Mouse (Mus musculus) liver, embryonic 11.5 days (tissue): ENCODE measurements around the gene Trafd1. TPM values are rescaled to one million over a fixed set of nuclear protein-coding genes. Genes with fewer than 3 reads are reported as not detected.

Source experiments
- ATAC-seq: fragments of 200-750 bp; cut with Nextera tagmentation; replicated peaks from 2 replicates; pipeline ENCODE4 v1.8.0; 2017; ENCODE audit warnings: moderate number of reproducible peaks, mild to moderate bottlenecking, moderate TSS enrichment, moderate library complexity; ENCODE audit not compliant: low FRiP score
- DNase-seq: peaks from one replicate; pipeline ENCODE4 v3.0.0-alpha.2; 2017; ENCODE audit warnings: low spot score
- H3K27ac ChIP-seq: fragments of 300-500 bp; sonication (generic); 2 replicates; pipeline ENCODE4 v1.5.1; 2014; ENCODE audit warnings: mild to moderate bottlenecking, low read depth, low read length, control low read depth
- H3K27me3 ChIP-seq: fragments of 300-500 bp; sonication (generic); replicated peaks from 2 replicates; pipeline ENCODE4 v1.6.1; 2014; ENCODE audit warnings: low read length, mixed read lengths; ENCODE audit not compliant: control insufficient read depth, insufficient read depth
- H3K36me3 ChIP-seq: fragments of 300-500 bp; sonication (generic); 2 replicates; pipeline ENCODE4 v1.6.1; 2014; ENCODE audit warnings: mild to moderate bottlenecking, low read length, moderate library complexity, mixed read lengths; ENCODE audit not compliant: control insufficient read depth, insufficient read depth
- H3K4me1 ChIP-seq: fragments of 300-500 bp; sonication (generic); replicated peaks from 2 replicates; pipeline ENCODE4 v1.6.1; 2014; ENCODE audit warnings: low read length, mixed read lengths; ENCODE audit not compliant: control insufficient read depth, insufficient read depth
- H3K4me2 ChIP-seq: fragments of 300-500 bp; sonication (generic); 2 replicates; pipeline ENCODE4 v1.6.1; 2014; ENCODE audit warnings: mild to moderate bottlenecking, control low read depth, moderate library complexity
- H3K4me3 ChIP-seq: fragments of 300-500 bp; sonication (generic); 2 replicates; pipeline ENCODE4 v1.5.1; 2014; ENCODE audit warnings: low read depth, low read length, control low read depth
- H3K9ac ChIP-seq: fragments of 300-500 bp; sonication (generic); 2 replicates; pipeline ENCODE4 v1.6.1; 2014; ENCODE audit warnings: low read depth, low read length, control low read depth
- H3K9me3 ChIP-seq: fragments of 300-500 bp; sonication (generic); 2 replicates; pipeline ENCODE4 v1.6.1; 2016; ENCODE audit warnings: low read length, inconsistent platforms, mixed read lengths; ENCODE audit not compliant: control insufficient read depth
- WGBS: fragments of 180-500 bp; shearing (Covaris S2); extraction: QIAGEN DNeasy Blood & Tissue Kit; methylation state at CpG from one replicate; pipeline ENCODE4 v1.1.7; 2014; 5-methylcytosine and 5-hydroxymethylcytosine counted together
- polyA plus RNA-seq: library from polyadenylated mRNA; unstranded; fragments of >200 nt; fragmentation: Nextera tagmentation; extraction: Ambion mirVana; gene quantifications from 2 replicates; pipeline ENCODE4 v1.2.1, GENCODE M21; 2014

The Trafd1 gene
- polyA plus RNA-seq, 1 experiment from 2014 or later, result 36.7 TPM

GRCm38 (mm10) chr5:121389691-121390090 is 4.3 kb upstream of the Trafd1 start:
- no peak for ATAC-seq
- Histone ChIP-seq H3K9ac (no peak overlapping the region), H3K9me3 (no peaks in the 10 kb centered on the region; the same call in 1 of the 2 replicates)

GRCm38 (mm10) chr5:121389106-121389505 is 3.7 kb upstream of the Trafd1 start:
- peaks cover 8% of the 10 kb centered on the region for H3K4me1 ChIP-seq
- no peak overlapping the region for H3K4me3 ChIP-seq
- H3K9me3 ChIP-seq, result no peaks in the 10 kb centered on the region
- ATAC-seq (no peak), DNase-seq (no peak)
- H3K27ac ChIP-seq, result no peak overlapping the region
- no peak overlapping the region for H3K9ac ChIP-seq
- H3K4me2 ChIP-seq, result no peak overlapping the region
- H3K36me3 ChIP-seq, result no peaks in the 10 kb centered on the region
- H3K27me3 ChIP-seq, result no peaks in the 10 kb centered on the region
- WGBS, result 74% methylated on average over 7 of the region's 7 CpGs

More at GRCm38 (mm10) chr5:121389691-121390090, 4.3 kb upstream of the Trafd1 start:
- no peak overlapping the region for H3K4me2 ChIP-seq
- no peaks in the 10 kb centered on the region for H3K36me3 ChIP-seq
- H3K4me1 ChIP-seq, result peaks cover 3% of the 10 kb centered on the region
- no peak overlapping the region for H3K4me3 ChIP-seq
- no peak for DNase-seq
- H3K27ac ChIP-seq, result no peak overlapping the region
- H3K27me3 ChIP-seq, result no peaks in the 10 kb centered on the region

- no peak overlapping the region for H3K4me3 ChIP-seq
- ATAC-seq (no peak), DNase-seq (no peak)
- no peak overlapping the region for H3K27ac ChIP-seq
- no peak overlapping the region for H3K9ac ChIP-seq
- H3K4me1 ChIP-seq, result peaks cover 8% of the 10 kb centered on the region
- WGBS, result 76% methylated on average over 4 of the region's 4 CpGs
- H3K36me3 ChIP-seq, result no peaks in the 10 kb centered on the region
- H3K9me3 ChIP-seq, result no peaks in the 10 kb centered on the region
- no peaks in the 10 kb centered on the region for H3K27me3 ChIP-seq
- no peak overlapping the region for H3K4me2 ChIP-seq
Measured at GRCm38 (mm10) chr5:121387126-121387525, 1.7 kb upstream of the Trafd1 start.

- Histone ChIP-seq H3K9ac (peak overlapping the region; percentile 40; the same call in 1 of the 2 replicates), H3K27me3 (no peaks in the 10 kb centered on the region), H3K4me2 (peak overlapping the region; percentile 91), H3K27ac (no peak overlapping the region), H3K4me3 (peak overlapping the region; percentile 68), H3K9me3 (no peaks in the 10 kb centered on the region), H3K4me1 (peaks cover 8% of the 10 kb centered on the region), H3K36me3 (peaks cover under 1% of the 10 kb centered on the region; the same call in 1 of the 2 replicates)
- WGBS, result 35% methylated on average over 22 of the region's 22 CpGs
- DNase-seq (no peak), ATAC-seq (no peak)
Measured at GRCm38 (mm10) chr5:121386120-121386909, 883 bp upstream of the Trafd1 start.

GRCm38 (mm10) chr5:121384757-121385460 is 523 bp downstream of the Trafd1 start:
- 3% methylated on average over 33 of the region's 47 CpGs for WGBS
- no peaks in the 10 kb centered on the region; the same call in 1 of the 2 replicates for H3K9me3 ChIP-seq
- peak overlapping the region; percentile 72 for H3K9ac ChIP-seq
- ATAC-seq, result peak; percentile 41
- DNase-seq, result peak; percentile 75
- H3K4me1 ChIP-seq, result peaks cover 8% of the 10 kb centered on the region
- H3K4me3 ChIP-seq, result peak overlapping the region; percentile 68
- H3K27ac ChIP-seq, result peak overlapping the region; percentile 79
- H3K36me3 ChIP-seq, result peaks cover 6% of the 10 kb centered on the region; the same call in 1 of the 2 replicates
- peak overlapping the region; percentile 91 for H3K4me2 ChIP-seq
- H3K27me3 ChIP-seq, result no peaks in the 10 kb centered on the region

- DNase-seq (no peak), ATAC-seq (no peak)
- peaks cover 8% of the 10 kb centered on the region; the same call in 1 of the 2 replicates for H3K36me3 ChIP-seq
- H3K9me3 ChIP-seq, result no peaks in the 10 kb centered on the region; the same call in 1 of the 2 replicates
- peak overlapping the region; percentile 72; the same call in 1 of the 2 replicates for H3K9ac ChIP-seq
- 57% methylated on average over 10 of the region's 10 CpGs for WGBS
- H3K4me3 ChIP-seq, result peak overlapping the region; percentile 68
- peaks cover 8% of the 10 kb centered on the region for H3K4me1 ChIP-seq
- H3K4me2 ChIP-seq, result peak overlapping the region; percentile 91
- H3K27ac ChIP-seq, result peak overlapping the region; percentile 79
- no peaks in the 10 kb centered on the region for H3K27me3 ChIP-seq
Measured at GRCm38 (mm10) chr5:121383857-121384756, 1.3 kb downstream of the Trafd1 start.

- Histone ChIP-seq H3K4me1 (peaks cover 4% of the 10 kb centered on the region), H3K27me3 (no peaks in the 10 kb centered on the region), H3K27ac (no peak overlapping the region), H3K9me3 (no peaks in the 10 kb centered on the region; the same call in 1 of the 2 replicates), H3K4me3 (no peak overlapping the region), H3K9ac (no peak overlapping the region), H3K4me2 (no peak overlapping the region), H3K36me3 (peaks cover 8% of the 10 kb centered on the region; the same call in 1 of the 2 replicates)
- DNase-seq, result no peak
- WGBS, result 92% methylated on average over 2 of the region's 2 CpGs
- ATAC-seq, result no peak
Measured at GRCm38 (mm10) chr5:121380692-121381091, 4.7 kb downstream of the Trafd1 start.

- H3K36me3 ChIP-seq, result peaks cover 13% of the 10 kb centered on the region
- DNase-seq, result no peak
- H3K4me3 ChIP-seq, result no peak overlapping the region
- H3K4me1 ChIP-seq, result no peaks in the 10 kb centered on the region; the same call in 1 of the 2 replicates
- no peaks in the 10 kb centered on the region for H3K27me3 ChIP-seq
- no peak for ATAC-seq
- 89% methylated on average over 13 of the region's 13 CpGs for WGBS
- H3K4me2 ChIP-seq, result no peak overlapping the region
- H3K9ac ChIP-seq, result no peak overlapping the region
- H3K9me3 ChIP-seq, result no peaks in the 10 kb centered on the region; the same call in 1 of the 2 replicates
- no peak overlapping the region for H3K27ac ChIP-seq
Measured at GRCm38 (mm10) chr5:121378678-121379256, 6.7 kb downstream of the Trafd1 start.
